ENCODE assay signal across 8 mouse cellular contexts in the genomic region with DNA sequence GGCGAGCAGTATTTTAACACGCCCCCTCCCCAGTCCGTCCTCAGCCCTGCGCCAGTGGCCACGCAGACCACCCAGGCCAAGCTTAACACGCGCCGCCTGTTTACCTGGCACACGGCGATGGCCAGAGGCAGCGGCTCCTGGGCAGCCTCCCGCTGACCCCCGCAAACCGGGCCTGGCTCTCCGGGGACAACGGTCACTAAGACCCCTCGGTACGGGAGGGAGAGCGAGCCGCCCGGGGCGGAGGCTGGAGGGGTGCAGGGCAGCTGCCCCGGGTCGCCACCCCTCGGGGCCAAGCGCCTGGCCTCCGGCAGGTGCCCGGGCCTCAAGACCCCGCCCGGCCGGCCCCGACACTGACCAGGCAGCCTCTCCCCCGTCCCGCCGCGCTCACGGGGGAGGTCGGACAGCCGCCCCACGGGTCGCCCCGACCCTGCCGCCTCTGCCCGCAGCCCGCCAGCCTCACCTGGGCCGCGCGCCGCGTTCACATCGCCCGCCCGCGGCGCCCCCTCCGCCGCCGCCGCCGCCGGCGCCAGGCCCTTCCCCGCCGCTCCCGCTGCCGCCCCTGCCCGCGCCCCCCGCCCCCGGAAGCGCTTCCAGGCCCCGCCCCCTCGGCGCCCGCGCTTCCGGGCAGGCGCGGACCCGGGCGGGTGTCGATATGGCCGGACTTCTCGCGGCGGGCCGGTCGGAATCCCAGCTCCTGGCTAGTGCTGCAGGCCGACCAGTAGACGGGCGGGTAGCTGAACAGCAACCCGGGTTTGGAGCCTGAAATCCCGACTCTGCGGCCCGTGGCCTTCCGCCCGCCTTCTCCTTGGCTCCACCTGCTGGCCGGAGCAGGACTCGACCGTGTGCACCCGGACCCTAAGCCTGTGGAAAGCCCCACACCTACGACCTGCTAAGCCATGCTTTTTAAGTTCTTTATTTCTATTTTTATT. TPM values are rescaled to one million over a fixed set of nuclear protein-coding genes. Genes with fewer than 3 reads are reported as not detected.
DNase-seq lines count a peak whose midpoint lies in the region; ATAC-seq and TF ChIP-seq lines count a peak whose summit lies in the region.

A gene (minus strand): TSS at position 554 of the 929 bp plus-strand sequence.

- under 1% methylated on average over 52 of the region's 102 CpGs for WGBS in intestine, postnatal 0 days
- WGBS in midbrain, postnatal 0 days = 1% methylated on average over 49 of the region's 102 CpGs
- 1% methylated on average over 51 of the region's 102 CpGs for WGBS in stomach, postnatal 0 days

- peak; percentile 65 for TF ChIP-seq CTCF in cortical plate, adult 2 months (IDR thresholded peaks at IDR 0.05; ENCODE audit: extremely low read depth, insufficient read depth, low read length)
- peak; percentile 95 for TF ChIP-seq CTCF in intestine, postnatal 0 days (IDR thresholded peaks at IDR 0.05; ENCODE audit: low read depth)
- TF ChIP-seq CTCF in midbrain, postnatal 0 days (IDR thresholded peaks at IDR 0.05) = peak; percentile 82
- peak; percentile 85 for TF ChIP-seq CTCF in stomach, postnatal 0 days (IDR thresholded peaks at IDR 0.05; ENCODE audit: low read depth)

- H3K9me3 ChIP-seq in intestine, postnatal 0 days (ENCODE audit: control insufficient read depth) = no peaks in the 10 kb centered on the region
- no peaks in the 10 kb centered on the region for H3K9me3 ChIP-seq in midbrain, postnatal 0 days (ENCODE audit: low read length)
- no peaks in the 10 kb centered on the region for H3K9me3 ChIP-seq in stomach, postnatal 0 days (ENCODE audit: control insufficient read depth, low read length)

- H3K36me3 ChIP-seq in intestine, postnatal 0 days (ENCODE audit: control insufficient read depth, insufficient read depth) = peaks cover 6% of the 10 kb centered on the region
- peaks cover 10% of the 10 kb centered on the region; the same call in 1 of the 2 replicates for H3K36me3 ChIP-seq in midbrain, postnatal 0 days (ENCODE audit: insufficient read depth, low read length)
- H3K36me3 ChIP-seq in stomach, postnatal 0 days (ENCODE audit: control insufficient read depth, insufficient read depth, low read length) = peaks cover 3% of the 10 kb centered on the region; the same call in 1 of the 2 replicates

- H3K4me3 ChIP-seq in cortical plate, adult 2 months (ENCODE audit: insufficient read depth, low read length) = peak within 1 kb of the TSS; percentile 84
- H3K4me3 ChIP-seq in intestine, postnatal 0 days (ENCODE audit: low read depth, low read length) = peak within 1 kb of the TSS; percentile 84
- peak within 1 kb of the TSS; percentile 96 for H3K4me3 ChIP-seq in midbrain, postnatal 0 days (ENCODE audit: low read depth, low read length)
- peak within 1 kb of the TSS; percentile 91 for H3K4me3 ChIP-seq in stomach, postnatal 0 days (ENCODE audit: low read depth, low read length)

- peak; percentile 45 for ATAC-seq in granulocyte monocyte progenitor cell, adult 5-6 weeks (replicated peaks; ENCODE audit: poor library complexity, severe bottlenecking)
- ATAC-seq in intestine, postnatal 0 days = peak; percentile 61
- peak; percentile 64 for ATAC-seq in midbrain, postnatal 0 days (ENCODE audit: low FRiP score)
- peak; percentile 69 for ATAC-seq in stomach, postnatal 0 days (ENCODE audit: low FRiP score, low TSS enrichment)

- peak within 1 kb of the TSS; percentile 95 for H3K4me2 ChIP-seq in intestine, postnatal 0 days (replicated peaks; ENCODE audit: low read depth)
- H3K4me2 ChIP-seq in midbrain, postnatal 0 days (ENCODE audit: low read depth, low read length, poor library complexity, severe bottlenecking) = peak within 1 kb of the TSS; percentile 92
- H3K4me2 ChIP-seq in stomach, postnatal 0 days (replicated peaks; ENCODE audit: low read depth) = peak within 1 kb of the TSS; percentile 93

- 0 out of 2 replicates have a peak, but pooled peaks have one; percentile 32 for TF ChIP-seq POLR2A in cortical plate, adult 2 months (IDR thresholded peaks at IDR 0.05; ENCODE audit: extremely low read depth, insufficient read depth, low read length)

- peak within 1 kb of the TSS; percentile 95 for H3K27ac ChIP-seq in cortical plate, adult 2 months (ENCODE audit: insufficient read depth, low read length)
- peak within 1 kb of the TSS; percentile 80 for H3K27ac ChIP-seq in intestine, postnatal 0 days (ENCODE audit: low read depth, low read length)
- H3K27ac ChIP-seq in midbrain, postnatal 0 days (ENCODE audit: low read depth, low read length) = peak within 1 kb of the TSS; percentile 62
- peak within 1 kb of the TSS; percentile 95 for H3K27ac ChIP-seq in stomach, postnatal 0 days (replicated peaks)

- peak within 1 kb of the TSS; percentile 94 for H3K9ac ChIP-seq in intestine, postnatal 0 days (ENCODE audit: low read depth, low read length)
- H3K9ac ChIP-seq in midbrain, postnatal 0 days (replicated peaks; ENCODE audit: low read length, poor library complexity, severe bottlenecking) = peak within 1 kb of the TSS; percentile 93
- H3K9ac ChIP-seq in stomach, postnatal 0 days (ENCODE audit: low read length) = peak within 1 kb of the TSS; percentile 92

- no peak for TF ChIP-seq EP300 in stomach, postnatal 0 days (optimal IDR thresholded peaks at IDR 0.05)

- DNase-seq in A20 (ENCODE audit: low read depth, low spot score) = peak; percentile 86
- peak; percentile 73 for DNase-seq in adipocyte (ENCODE audit: low spot score)
- peak; percentile 78 for DNase-seq in liver
- peak; percentile 65 for DNase-seq in midbrain, postnatal 0 days (ENCODE audit: low spot score)
- DNase-seq in stomach, postnatal 0 days (ENCODE audit: low spot score) = peak; percentile 74

- no peaks in the 10 kb centered on the region for H3K27me3 ChIP-seq in intestine, postnatal 0 days (replicated peaks; ENCODE audit: control insufficient read depth, insufficient read depth, low read length)
- no peaks in the 10 kb centered on the region for H3K27me3 ChIP-seq in midbrain, postnatal 0 days (ENCODE audit: insufficient read depth, low read length)
- no peaks in the 10 kb centered on the region for H3K27me3 ChIP-seq in stomach, postnatal 0 days (ENCODE audit: control insufficient read depth, insufficient read depth, low read length)

- peaks cover 7% of the 10 kb centered on the region for H3K4me1 ChIP-seq in cortical plate, adult 2 months (ENCODE audit: control insufficient read depth, insufficient read depth, low read length)
- peaks cover 2% of the 10 kb centered on the region; the same call in 1 of the 2 replicates for H3K4me1 ChIP-seq in intestine, postnatal 0 days (replicated peaks; ENCODE audit: control insufficient read depth, insufficient read depth, low read length)
- peaks cover 19% of the 10 kb centered on the region; the same call in 1 of the 2 replicates for H3K4me1 ChIP-seq in midbrain, postnatal 0 days (ENCODE audit: insufficient read depth, low read length)
- peaks cover 2% of the 10 kb centered on the region; the same call in 1 of the 2 replicates for H3K4me1 ChIP-seq in stomach, postnatal 0 days (replicated peaks; ENCODE audit: control insufficient read depth, insufficient read depth)

RNA-seq across cellular contexts. Expression of the gene that starts here (rescaled TPM):
- 16.2 and 17.6 TPM in 2 replicates for polyA plus RNA-seq in cortical plate, adult 2 months (2012; rRNA removed)
- total RNA-seq in granulocyte monocyte progenitor cell, adult 5-6 weeks (2014; fragmentation: Nextera tagmentation) = 23.7 and 32.0 TPM in 2 replicates
- 8.6 and 20.6 TPM in 2 replicates for total RNA-seq in granulocyte monocyte progenitor cell, adult 5-6 weeks (2017)
- 1.5 and 2.1 TPM in 2 replicates for polyA plus RNA-seq in intestine, postnatal 0 days (2015; fragmentation: Nextera tagmentation; extraction: Ambion mirVana)
- 24.9 and 25.3 TPM in 2 replicates for total RNA-seq in midbrain, postnatal 0 days (2014; rRNA removed)
- 3.1 and 3.8 TPM in 2 replicates for polyA plus RNA-seq in midbrain, postnatal 0 days (2015; fragmentation: Nextera tagmentation; extraction: Ambion mirVana)
- polyA plus RNA-seq in stomach, postnatal 0 days (2015; fragmentation: Nextera tagmentation; extraction: Ambion mirVana) = 2.6 and 3.3 TPM in 2 replicates

Comparison
In these comparisons a context has a peak if more than half of its experiments do, and no peak if none do; other contexts are left out.
1. Peak in every context shown above with its lines: DNase-seq, ATAC-seq, H3K4me3 ChIP-seq and H3K27ac ChIP-seq.